Mouse (Mus musculus) CD8-positive naive resting alpha-beta T cell, adult 2 months (primary cell): ENCODE measurements around the gene Fzd10.

ENCODE experiments used
- DNase-seq, 2 experiments: peaks; one replicate each; pipeline ENCODE4 v3.0.0; 2022; ENCODE audit warnings: low read depth in 2 of 2, low spot score in 2 of 2

Gene Fzd10

DNA sequence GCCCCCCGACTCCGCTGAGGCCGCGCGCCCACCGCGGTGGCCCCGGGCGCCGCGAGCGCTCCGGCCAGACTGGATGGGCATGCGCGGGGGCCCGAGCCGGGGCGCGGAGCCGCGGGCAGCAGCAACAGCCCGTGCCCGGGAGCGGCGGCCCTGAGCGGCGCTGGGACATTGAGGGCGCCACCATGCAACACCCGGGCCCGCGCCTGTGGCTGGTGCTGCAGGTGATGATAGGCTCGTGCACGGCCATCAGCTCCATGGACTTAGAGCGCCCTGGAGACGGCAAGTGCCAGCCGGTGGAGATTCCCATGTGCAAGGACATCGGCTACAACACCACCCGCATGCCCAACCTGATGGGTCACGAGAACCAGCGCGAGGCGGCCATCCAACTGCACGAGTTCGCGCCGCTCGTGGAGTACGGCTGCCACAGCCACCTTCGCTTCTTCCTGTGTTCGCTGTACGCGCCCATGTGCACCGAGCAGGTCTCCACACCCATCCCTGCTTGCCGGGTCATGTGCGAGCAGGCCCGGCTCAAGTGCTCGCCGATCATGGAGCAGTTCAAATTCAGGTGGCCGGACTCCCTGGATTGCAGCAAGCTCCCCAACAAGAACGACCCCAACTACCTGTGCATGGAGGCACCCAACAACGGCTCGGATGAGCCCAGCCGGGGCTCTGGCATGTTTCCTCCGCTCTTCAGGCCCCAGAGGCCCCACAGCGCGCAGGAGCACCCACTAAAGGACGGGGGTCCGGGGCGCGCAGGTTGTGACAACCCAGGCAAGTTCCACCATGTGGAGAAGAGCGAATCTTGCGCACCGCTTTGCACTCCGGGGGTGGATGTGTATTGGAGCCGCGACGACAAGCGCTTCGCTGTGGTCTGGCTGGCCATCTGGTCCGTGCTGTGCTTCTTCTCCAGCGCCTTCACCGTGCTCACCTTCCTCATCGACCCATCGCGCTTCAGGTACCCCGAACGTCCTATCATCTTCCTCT is 684 bp downstream of the Fzd10 start:
- no peak for DNase-seq

DNA sequence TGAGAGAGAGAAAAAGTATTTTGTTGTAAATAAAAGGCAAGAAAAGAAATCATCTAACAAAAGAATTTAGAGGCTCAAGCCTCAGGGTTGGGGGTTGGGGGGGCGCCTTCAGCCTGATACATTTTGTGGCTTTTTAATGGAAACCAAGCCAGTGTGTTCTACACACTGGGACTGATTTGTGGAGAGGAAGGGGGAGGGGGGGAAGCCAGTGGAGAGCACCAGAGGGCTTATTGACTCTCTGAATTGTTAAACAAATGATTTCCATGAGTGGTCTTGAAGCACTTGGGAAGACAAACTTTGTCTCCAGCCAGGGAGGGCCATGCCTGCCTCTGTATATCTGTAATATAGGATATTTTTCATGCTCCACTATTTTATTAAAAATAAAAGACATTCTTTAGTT is 3.0 kb downstream of the Fzd10 start:
- no peak for DNase-seq

- no peak for DNase-seq
Observed at GRCm38 (mm10) chr5:128606596-128606995, 6.0 kb downstream of the Fzd10 start.

DNA sequence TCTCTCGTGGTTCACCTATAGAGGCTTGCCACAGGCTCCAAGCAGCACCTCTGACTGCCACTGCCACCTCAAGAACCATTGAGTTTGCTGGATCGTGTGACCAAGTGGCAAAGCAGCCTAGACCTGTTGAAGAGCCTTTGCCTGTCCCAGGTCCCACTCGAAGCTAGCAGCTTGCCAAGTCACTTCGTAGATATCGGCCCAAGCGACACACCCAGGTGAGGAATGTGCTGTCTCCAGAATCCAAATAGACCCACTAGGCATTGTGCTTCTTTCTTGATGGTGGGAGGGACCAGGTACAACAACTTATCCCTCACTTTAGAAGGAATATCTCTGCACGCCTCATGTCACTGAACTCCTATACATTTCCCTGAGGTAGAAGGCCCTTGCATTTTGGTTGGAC is 8.4 kb downstream of the Fzd10 start:
- DNase-seq: no peak

GRCm38 (mm10) chr5:128617621-128618020 is 17.0 kb downstream of the Fzd10 start:
- no peak for DNase-seq

DNA sequence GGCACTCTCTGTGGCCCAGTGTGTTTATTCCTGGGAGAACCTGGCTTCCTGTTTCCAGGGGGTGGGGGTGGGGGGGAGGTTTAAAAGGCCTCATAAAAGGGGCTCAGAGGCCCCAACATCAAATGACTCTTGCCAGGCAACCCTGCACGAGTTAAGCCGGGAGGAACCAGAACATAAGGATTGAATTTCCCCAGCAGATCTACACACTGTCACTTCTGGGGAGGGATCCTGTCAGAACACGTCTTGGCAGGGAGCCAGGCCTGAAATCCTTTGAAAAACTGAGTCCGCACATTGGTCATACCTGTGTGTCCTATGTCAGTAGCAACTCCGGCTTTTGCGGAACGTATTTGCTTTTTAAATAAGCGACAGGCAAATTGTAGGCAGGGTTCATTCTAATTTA is 19.3 kb downstream of the Fzd10 start:
- DNase-seq: no peak

GRCm38 (mm10) chr5:128620408-128620807 is 19.8 kb downstream of the Fzd10 start:
- no peak for DNase-seq

DNA sequence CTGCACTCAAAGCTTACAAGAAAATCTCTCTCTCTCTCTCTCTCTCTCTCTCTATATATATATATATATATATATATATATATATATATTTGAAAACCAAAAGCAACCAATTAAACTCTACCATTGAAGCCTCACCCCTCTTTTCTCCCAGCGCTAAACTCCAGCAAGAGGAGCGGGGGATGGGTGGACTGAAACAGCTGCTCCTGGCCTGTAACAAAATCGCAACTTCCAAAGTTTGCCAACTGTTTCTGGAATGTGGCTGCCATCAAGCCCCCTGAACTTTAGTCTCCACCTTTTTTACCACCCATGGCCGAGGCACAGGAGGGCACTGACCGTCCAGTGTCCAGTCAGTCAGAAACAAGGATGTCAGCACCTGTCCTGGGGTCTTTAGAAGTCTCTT is 27.1 kb downstream of the Fzd10 start:
- no peak for DNase-seq

GRCm38 (mm10) chr5:128636648-128637047 is 36.0 kb downstream of the Fzd10 start:
- DNase-seq: no peak

GRCm38 (mm10) chr5:128637071-128638015 is 36.7 kb downstream of the Fzd10 start:
- peak; percentile 13 to 18 for DNase-seq

DNA sequence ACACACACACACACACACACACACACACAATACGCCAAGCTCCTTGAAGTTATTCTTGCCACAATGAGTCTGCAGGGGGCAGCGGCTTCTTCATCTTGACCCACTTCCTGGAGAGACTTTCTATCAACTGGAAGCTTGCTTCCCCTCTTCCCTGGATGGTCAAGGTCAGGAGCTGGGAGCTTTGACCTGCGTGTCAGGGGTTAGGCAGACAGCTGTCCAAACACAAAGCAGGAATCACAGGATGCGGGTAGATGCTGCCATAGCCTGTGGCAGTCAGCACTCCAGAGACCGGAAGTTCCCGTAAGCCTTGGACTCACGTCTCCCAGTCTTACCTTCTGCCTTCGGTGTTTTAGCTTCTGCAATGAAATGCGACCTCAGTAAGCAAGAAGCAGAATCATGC is 38.1 kb downstream of the Fzd10 start:
- no peak for DNase-seq

DNA sequence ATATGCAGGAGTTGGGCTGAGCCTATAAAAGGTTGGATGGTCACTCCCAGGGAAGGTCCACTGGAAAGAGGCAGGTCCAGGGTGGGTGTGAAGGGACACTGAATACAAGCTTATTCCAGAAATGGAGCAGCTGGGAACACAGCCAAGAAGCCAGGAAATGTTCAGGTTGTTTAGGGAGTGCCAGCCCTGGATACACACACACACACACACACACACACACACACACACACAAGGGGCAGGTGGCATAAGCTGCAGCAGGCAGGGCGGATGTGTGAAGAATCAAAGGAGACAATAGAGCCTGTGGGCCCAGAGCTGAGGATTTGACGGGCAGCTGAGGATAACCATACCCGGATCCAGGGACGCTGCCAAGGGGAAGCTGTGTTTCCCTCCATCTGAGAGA is 42.4 kb downstream of the Fzd10 start:
- no peak for DNase-seq

GRCm38 (mm10) chr5:128645720-128646119 is 45.1 kb downstream of the Fzd10 start:
- no peak for DNase-seq

GRCm38 (mm10) chr5:128646286-128646685 is 45.6 kb downstream of the Fzd10 start:
- DNase-seq: no peak

- no peak for DNase-seq
Observed at GRCm38 (mm10) chr5:128647221-128647730, 46.6 kb downstream of the Fzd10 start.

- no peak for DNase-seq
Observed at GRCm38 (mm10) chr5:128649336-128649897, 48.8 kb downstream of the Fzd10 start.
